Mouse (Mus musculus): ENCODE measurements around the gene Ccnd3.
"Not testable (repeated sequence)": the region's sequence is repeated elsewhere in the genome, so short reads cannot be mapped to it uniquely, and the experiment has no call there.

Gene Ccnd3

GRCm38 (mm10) chr17:47618556-47619311 lies 113.9 kb downstream of the Ccnd3 start:
- no peak for ATAC-seq (ENCODE audit: low TSS enrichment)

- no peak for ATAC-seq (ENCODE audit: low TSS enrichment)
Observed at GRCm38 (mm10) chr17:47622912-47623554, 118.2 kb downstream of the Ccnd3 start.

- ATAC-seq (ENCODE audit: low TSS enrichment): not testable (repeated sequence)
Observed at GRCm38 (mm10) chr17:47624572-47624971, 119.7 kb downstream of the Ccnd3 start.

DNA sequence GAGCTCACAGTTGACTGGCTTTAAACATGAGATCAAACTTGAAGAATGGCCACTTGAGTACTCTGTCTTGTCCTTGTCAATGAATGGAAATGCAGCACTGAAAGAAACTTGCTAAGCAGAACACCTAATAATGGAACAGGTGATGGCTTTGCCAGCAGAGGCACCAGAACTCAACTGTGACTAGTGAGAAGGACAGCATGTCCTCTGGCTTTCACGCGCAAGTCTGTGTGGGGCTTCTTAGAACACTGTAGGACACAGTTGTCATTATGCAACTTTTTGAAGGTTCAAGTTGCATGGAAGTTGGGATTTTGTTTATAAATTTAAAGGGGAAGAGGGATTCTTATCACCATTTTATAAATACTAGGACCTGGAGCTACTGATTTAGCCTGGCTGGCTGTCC lies 120.2 kb downstream of the Ccnd3 start:
- ATAC-seq (ENCODE audit: low TSS enrichment): no peak

GRCm38 (mm10) chr17:47626031-47626430 lies 121.2 kb downstream of the Ccnd3 start:
- no peak for ATAC-seq (ENCODE audit: low TSS enrichment)

DNA sequence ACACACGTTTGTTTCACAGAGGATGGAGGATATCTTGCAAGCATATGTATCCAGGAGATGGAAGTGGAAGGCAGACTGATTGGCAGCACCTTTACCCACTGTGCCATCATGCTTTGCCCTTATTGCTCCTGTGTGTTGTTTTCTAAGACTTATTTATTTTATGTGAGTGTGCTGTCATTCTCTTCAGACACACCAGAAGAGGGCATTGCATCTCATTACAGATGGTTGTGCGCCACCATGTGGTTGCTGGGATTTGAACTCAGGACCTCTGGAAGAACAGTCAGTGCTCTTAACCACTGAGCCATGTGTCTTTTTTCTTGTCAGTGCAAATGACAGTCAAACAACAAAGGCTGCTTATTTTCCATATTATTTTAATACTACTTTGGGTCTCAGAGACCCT lies 122.9 kb downstream of the Ccnd3 start:
- ATAC-seq (ENCODE audit: low TSS enrichment): no peak

GRCm38 (mm10) chr17:47628851-47629676 lies 124.2 kb downstream of the Ccnd3 start:
- ATAC-seq (ENCODE audit: low TSS enrichment): peak; percentile 86

DNA sequence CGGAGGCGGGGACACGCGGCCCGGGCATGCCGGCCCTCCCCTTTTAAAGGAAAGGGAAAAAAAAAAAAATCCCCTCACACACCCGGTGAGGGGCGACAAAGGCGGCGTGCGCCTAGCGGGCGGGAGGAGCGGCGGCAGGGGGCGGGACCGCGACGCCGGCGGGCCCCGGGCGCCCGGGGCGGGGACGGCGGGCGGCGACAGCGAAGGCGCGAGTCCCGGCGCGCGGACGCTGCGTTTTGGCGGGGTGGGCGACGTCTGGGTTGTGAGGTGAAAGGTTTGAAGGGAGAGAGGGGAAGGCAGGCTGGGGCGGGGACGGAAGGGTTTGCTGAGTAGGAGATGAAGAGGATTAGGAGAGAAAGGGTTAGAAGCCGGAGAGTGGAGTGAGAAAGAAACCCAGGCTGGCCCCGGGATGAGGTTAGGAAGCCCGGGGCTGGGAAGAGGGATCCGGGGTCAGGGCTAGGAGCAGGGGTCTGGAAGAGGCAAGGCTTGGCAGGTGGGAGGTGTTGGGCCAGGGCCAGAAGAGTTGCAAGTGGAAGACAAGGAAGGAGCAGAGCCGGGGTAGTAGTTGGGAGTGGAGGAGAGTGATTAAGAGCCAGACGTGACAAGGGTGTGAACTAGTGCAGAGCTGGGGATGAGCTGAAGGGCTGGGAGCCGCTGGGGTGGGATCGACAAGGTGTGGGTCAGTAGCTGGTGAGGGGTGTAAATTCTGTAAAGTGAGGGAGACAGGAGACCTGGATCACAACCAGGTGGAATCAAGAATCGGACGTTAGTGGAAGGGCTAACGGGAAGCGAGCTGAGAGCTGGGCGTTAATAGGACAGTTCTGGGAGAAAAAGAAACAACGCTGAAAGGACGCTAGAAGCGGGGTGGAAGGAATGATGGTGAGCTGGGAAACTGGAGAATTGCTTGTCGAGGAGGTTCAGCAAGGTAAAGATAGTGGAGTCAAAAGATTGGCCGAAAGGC lies 125.1 kb downstream of the Ccnd3 start:
- peak; percentile 56 for ATAC-seq (ENCODE audit: low TSS enrichment)

GRCm38 (mm10) chr17:47630678-47631065 lies 125.8 kb downstream of the Ccnd3 start, which contains the start of gene Usp49:
Gene Usp49 (plus strand): TSS chr17:47630690.
- no peak for ATAC-seq (ENCODE audit: low TSS enrichment)

GRCm38 (mm10) chr17:47632181-47632840 lies 127.5 kb downstream of the Ccnd3 start:
- no peak for ATAC-seq (ENCODE audit: low TSS enrichment)

- no peak for ATAC-seq (ENCODE audit: low TSS enrichment)
Observed at GRCm38 (mm10) chr17:47633999-47634770, 129.3 kb downstream of the Ccnd3 start.

- ATAC-seq (ENCODE audit: low TSS enrichment): no peak
Observed at GRCm38 (mm10) chr17:47642992-47643391, 138.1 kb downstream of the Ccnd3 start.

DNA sequence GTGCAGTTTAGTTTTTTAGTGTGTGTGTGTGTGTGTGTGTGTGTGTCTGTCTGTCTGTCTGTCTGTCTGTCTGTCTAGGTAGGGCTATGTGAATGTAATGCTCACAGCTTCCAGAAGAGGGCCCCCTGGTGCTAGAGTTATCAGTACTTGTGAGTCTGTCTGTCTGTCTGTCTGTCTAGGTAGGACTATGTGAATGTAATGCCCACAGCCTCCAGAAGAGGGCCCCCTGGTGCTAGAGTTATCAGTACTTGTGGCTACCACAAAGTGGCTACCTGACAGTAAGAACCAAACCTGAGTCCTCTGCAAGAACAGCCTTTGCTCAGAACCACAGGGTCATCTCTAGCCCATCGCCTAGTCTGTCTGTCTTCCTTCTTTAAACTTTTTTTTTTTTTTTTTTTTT lies 141.8 kb downstream of the Ccnd3 start:
- ATAC-seq (ENCODE audit: low TSS enrichment): no peak

GRCm38 (mm10) chr17:47648966-47649365 lies 144.1 kb downstream of the Ccnd3 start:
- no peak for ATAC-seq (ENCODE audit: low TSS enrichment)
